Mouse (Mus musculus): ENCODE measurements around the gene Fndc3c1. TPM values are rescaled to one million over a fixed set of nuclear protein-coding genes. Genes with fewer than 3 reads are reported as not detected.
"Not testable (repeated sequence)": the region's sequence is repeated elsewhere in the genome, so short reads cannot be mapped to it uniquely, and the experiment has no call there.

The Fndc3c1 gene
- polyA plus RNA-seq (2012; rRNA removed), result 0.03 TPM in 1 of 2 replicates, not detected in the other

DNA sequence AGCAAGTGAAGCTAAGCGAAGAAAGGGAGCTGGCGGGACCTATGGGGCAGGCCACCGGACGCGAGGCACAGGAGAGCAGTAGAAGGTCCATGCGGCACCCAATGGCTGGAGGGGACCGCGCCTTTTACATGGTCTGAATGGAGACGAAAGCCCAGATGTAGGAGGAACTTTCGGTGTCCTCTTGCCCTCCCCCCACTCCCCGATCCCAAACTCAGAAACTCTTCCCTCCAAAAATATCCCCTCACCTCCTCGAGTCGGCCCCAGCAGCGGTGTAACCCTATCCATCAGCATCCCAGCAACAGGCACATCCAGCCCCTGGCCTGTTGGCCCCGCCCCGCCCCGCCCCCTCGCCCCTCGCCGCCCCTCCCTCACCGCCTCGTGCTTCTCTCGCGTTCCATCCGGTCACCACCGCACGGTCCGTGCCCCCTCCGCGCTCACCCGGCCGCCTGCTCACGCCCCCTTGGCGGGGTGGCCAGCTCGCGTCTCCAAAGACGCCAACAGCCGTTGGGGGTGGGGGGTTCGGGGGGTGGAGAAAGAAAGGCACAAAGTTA lies at the start of gene Fndc3c1:
Fndc3c1 (minus strand) TSS at position 301 of the 551 bp plus-strand sequence.
- no peak for DNase-seq (ENCODE audit: low spot score)

DNA sequence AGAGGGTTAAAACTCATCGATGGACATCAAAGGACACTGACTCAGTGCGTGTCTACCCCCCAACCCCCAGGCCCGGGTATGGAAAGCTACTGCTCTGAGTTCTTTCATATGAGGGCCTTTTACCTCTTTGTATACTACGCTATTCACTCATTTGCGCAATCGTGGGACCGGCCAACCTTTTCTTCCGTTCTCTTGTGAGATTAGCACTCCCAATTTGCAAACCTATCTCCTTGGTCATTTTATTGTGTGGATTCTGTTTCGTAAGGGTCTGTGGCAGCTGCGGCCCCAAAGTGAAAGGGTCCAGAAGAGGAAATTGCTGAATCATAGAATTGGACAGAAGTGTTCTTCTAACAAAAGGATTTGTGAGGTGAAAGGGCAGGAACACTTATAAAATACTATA lies 1.2 kb upstream of the Fndc3c1 start:
- no peak for DNase-seq (ENCODE audit: low spot score)

- DNase-seq (ENCODE audit: low spot score), result no peak
These were observed 470 bp upstream of the Fndc3c1 start for GRCm38 (mm10) chrX:106485671-106486070.

- not testable (repeated sequence) for DNase-seq (ENCODE audit: low spot score)
These were observed 5.3 kb downstream of the Fndc3c1 start for GRCm38 (mm10) chrX:106479891-106480290.

DNA sequence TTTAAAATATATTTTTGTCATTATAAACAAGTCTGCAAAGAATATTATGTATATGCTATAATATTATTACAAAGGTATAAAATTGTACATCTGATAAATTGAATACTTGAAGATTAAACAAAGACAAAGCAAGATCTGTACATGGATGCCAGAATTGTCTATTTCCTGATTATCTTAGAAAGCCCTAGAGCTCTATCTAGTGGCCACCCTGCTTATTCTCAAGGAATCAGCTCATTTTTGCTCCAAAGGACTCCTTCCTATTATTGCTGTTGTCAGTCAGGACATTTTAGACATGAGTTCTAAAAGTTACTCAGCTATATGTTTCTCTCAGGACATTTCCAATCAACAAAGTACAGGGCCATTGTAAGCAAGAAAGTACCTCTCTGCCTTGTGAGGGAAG lies 99.9 kb downstream of the Fndc3c1 start:
- no peak for DNase-seq (ENCODE audit: low spot score)

GRCm38 (mm10) chrX:106380608-106381007 lies 104.6 kb downstream of the Fndc3c1 start:
- no peak for DNase-seq (ENCODE audit: low spot score)

Other genes with a start within 250 kb of the Fndc3c1 start
- gene Fnd3c2, start 230.0 kb downstream of the Fndc3c1 start, polyA plus RNA-seq (2012; rRNA removed), result not detected in 2 replicates
- gene Gm5127, start 97.8 kb upstream of the Fndc3c1 start, polyA plus RNA-seq (2012; rRNA removed), result 0.10 and 0.15 TPM in 2 replicates
- gene Cysltr1, start 118.3 kb upstream of the Fndc3c1 start, polyA plus RNA-seq (2012; rRNA removed), result 2.5 and 3.5 TPM in 2 replicates